Mouse (Mus musculus): Measurements from ENCODE around the gene Gm10644.

Gene Gm10644

DNA sequence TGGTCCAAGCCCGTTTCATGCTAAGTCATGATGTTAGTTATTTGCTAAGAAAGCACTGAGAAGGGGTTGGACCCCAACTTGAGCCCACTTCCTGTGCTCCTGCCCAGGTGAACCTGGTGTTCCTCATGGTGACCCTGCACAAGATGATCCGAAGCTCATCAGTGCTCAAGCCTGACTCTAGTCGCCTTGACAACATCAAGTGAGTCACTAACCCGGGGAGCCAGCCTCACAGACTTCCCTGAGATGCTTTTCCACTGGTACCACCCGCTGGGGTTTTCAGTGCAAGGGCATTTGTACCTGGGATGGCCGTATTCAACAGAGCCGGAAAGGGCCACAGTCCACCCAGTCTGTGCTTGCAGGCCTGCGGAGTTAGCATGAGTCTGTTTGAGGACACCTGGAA is 19.6 kb downstream of the Gm10644 start:
- DNase-seq (ENCODE audit: low spot score in 2 of 2) = peak in 1 of 2 experiments; percentile 54

DNA sequence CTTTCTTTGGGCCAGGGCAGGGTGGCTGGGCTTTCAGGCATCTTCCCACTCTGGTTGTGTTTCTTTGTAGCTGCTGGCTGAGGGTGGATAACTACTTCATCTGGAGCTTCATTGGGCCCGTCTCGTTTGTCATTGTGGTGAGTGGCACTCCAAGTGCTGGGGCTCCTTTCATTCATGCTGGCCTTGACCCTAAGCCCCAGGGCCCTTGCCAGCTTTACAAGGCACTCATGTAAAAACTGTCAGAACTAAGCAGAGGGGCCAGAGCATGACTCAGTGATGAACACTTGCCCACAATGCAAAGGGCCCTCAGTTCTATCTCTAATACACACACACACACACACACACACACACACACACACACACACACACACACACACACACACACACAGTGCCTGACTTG is 20.0 kb downstream of the Gm10644 start:
- DNase-seq (ENCODE audit: low spot score in 2 of 2) = no peak

DNA sequence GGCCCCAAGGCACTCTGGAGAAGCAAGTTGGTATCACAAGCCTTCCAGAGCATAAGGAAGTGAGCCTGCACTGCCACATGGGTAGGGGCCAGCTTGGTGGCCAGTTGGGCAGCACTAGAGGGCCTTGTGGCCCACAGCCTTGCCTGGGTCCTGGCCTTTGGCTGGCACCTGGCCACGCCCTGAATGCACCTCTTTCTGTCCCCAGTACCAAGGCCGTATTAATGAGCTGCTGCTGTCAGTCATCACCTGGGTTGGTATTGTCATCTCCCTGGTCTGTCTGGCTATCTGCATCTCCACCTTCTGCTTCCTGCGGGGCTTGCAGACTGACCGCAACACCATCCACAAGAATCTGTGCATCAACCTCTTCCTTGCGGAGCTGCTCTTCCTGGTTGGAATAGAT is 20.8 kb downstream of the Gm10644 start:
- peak in 1 of 2 experiments; percentile 54 for DNase-seq (ENCODE audit: low spot score in 2 of 2)

DNA sequence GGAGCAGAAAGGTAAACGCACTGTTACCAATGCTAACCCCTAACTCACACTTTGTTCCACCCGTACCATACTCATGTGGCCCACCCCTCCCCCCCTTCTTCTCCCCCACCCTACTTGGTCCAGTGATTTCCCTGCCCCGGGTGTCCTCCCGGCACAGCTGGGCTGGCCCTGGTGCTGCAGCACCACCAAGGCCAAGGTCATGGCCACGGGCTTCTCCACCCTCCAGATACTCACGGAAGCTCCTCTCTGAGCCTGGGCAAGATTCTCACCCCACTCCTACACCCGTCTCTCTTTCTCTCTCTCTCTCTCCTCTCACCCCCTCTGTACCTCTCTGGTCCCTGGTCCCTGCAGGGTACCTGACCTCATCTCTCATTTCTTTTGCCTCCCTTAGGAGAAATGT is 28.7 kb downstream of the Gm10644 start:
- no peak for DNase-seq (ENCODE audit: low spot score in 2 of 2)

DNA sequence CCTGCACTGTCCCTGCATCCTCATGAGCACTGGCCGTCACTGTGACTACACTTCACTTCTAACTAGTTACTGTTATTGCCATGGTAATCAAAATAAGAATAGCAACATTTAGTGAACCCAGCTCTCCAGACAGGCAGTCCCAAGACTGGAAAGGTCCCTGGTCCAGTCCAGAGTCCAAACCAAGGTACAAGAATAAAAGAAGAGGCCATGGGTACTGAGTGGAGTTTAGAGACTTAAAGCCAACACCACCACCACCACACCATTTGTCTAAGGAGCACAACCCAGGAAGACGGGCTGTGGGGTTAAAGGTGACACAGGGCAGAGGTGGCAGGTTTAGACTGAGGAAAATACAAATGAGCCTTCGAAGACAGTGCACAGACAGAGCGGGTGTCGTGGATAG is 30.4 kb downstream of the Gm10644 start:
- no peak for DNase-seq (ENCODE audit: low spot score in 2 of 2)

DNA sequence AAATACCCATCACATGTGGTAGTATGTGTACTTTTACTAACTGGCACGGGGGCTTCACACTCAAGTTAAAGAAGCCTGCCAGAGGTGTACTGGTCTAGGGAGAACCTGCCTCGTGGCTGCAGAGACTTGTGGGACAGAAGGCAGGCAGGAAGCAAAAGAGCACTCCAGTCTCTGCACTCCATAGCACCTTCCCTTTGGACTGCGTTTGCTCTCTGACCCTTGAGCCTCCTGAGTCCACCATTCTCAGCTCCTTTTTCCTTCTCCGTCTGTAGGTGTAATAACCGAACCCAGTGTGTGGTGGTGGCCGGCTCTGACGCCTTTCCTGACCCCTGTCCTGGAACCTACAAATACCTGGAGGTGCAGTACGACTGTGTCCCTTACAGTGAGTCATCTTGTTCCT is 32.3 kb downstream of the Gm10644 start:
- DNase-seq (ENCODE audit: low spot score in 2 of 2) = no peak

DNA sequence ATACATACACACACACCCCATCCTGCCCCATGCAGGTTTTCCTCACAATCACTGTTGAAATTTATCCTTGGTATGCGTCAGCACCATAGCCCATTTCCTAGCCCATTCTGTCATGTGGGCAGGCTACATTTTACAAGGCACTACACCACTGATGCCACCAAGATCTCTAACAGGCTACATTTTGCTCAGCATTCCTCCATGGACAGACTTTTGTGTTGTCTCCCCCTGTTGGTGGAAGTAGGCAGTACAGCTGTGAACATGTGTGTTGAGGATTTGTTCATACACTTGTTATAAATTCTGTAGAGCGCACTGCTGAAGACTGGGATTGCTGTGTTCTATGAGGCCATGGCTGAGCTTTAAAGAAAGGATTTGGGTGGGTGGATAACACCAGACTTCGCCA is 33.4 kb downstream of the Gm10644 start:
- peak; percentile 64 to 88 for DNase-seq (ENCODE audit: low spot score in 2 of 2)

DNA sequence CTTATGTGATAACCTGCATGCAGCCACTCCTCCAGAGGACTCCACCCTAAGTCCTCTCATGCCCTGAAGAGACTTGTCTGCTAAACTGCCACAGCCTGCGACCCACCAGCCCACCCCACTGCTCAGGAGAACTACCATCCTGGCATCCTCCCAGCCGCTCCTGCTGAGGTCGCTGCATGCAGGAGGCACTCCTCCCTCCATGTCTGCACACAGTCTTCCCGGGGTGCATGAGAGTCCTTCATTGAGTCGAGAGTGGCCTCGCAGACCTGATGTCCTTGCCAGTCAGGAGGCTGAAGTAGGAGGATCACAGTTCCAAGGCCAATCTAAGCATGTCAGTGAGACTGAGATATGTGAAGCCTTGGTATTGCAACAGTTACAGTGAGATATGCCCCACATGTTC is 37.4 kb downstream of the Gm10644 start:
- DNase-seq (ENCODE audit: low spot score in 2 of 2) = no peak

DNA sequence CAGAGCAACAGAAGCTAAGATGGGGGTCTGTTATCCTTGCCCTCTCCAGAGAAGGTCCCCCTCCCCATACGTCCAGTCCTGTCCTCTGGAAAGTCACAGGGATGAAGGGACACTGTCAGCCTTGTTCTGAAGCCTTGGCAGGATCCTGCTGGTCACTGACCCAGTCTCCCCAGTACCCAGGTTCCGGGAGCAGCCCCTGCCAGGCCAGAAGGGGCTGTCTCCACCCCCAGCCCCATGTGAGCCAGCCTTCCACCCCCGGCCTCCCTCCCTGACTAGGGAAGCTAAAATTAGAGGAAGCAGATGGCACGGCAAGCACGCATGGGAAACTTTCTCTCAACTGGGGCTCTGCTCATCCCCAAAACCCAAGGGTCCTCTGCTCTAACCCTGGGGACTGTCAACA is 39.0 kb downstream of the Gm10644 start:
- DNase-seq (ENCODE audit: low spot score in 2 of 2) = no peak

DNA sequence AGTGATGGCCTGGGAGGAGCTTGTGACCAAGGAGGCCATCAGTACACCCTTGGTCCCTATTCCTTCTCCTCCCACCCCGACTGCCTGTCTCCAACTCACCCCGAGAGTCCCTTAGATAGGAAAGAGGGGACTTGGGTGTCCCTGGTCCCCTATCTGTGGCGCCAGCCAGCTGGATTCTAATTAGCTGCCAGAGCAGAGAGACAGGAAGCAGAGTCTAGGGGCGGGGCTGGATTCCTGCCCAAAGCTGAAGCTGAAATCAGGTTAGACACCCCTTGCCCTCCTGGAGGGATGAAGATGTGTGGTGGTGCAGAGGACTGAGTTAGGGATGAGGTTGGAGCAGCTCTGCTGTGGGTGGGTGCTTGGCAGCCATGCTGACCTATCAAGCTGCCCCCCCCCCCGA is 40.1 kb downstream of the Gm10644 start:
- no peak for DNase-seq (ENCODE audit: low spot score in 2 of 2)

DNA sequence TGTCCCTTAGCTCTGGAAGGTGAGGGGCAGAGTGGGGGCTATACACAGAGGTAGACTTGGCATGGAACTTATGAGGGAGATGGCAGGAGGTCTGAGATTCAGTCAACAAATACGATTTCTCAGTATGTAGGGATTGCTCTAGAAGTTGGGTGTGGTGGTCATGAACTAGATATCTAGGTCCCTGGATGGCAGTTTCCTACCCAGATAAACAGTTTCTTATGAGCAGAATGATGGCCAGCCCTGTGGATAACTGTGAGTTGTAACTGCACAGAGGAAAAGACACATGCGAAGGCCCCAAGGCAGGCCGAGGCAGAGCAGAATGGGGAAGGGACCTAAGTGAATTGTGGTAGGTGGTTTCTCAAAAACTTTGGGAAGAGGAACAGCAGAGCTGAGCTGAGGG is 40.8 kb downstream of the Gm10644 start:
- DNase-seq (ENCODE audit: low spot score in 2 of 2) = no peak

DNA sequence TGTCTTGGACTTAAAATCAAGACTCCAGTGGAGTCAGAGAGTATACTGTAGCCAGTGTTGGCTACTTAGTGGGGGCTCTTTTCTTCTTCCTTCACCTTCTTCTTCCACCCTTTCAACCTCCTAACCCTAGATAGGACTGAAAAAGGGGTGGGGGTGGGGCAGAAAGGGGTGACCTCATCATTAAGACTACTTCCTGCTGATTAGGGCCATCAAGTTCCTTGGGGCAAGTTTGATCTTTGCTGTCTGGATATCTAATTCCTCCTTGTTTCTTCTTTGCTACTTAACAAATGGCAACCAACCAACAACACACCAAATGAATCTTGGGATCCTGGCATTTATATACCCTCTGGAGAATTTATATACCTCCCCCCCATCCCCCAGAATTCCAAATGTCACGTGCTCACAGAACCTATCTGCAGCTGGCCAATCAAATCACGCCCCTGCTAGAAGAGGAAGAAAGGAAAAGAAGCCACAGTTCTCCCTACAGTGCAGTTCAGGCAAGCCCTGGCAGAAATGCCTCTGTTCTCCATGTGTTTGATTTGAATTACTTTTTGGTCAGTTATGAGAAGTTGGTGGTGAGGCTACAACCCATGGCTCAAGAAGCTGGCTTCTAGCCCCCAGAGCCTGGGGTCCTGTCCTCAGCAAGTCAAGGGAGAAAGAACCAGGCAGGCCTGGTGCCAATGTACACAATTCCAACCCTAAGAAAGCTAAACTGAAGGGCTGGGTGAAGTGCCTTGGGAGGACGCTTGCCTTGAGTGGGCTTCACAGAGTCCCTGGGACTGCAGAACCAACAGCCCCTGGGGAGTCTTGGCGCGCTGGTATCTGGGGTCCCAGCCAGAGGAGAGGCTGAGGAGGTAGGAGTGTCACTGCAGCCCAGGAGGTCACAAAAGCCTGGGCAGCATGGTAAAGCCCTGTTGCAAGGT is 42.9 kb downstream of the Gm10644 start:
- no peak for DNase-seq (ENCODE audit: low spot score in 2 of 2)

DNA sequence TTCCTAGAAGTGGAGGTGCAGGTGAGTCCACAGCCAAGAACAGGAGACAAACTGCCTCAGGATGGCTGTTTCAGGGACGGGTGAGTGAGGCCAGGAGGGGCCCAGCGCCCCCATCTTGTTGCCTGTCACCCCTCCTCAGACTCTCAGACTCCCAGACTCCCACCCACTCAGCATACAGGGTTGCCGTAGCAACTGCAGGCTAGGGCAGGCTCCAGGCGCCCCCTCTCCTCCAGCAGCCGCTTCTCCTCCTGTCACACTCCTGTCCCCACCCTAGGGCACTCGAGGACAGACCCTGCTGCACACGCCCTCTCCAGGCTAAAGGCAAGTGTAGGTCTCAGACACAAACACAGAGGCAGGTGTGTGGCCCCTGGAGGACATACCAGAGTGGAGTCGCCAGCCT is 45.7 kb downstream of the Gm10644 start:
- no peak for DNase-seq (ENCODE audit: low spot score in 2 of 2)

DNA sequence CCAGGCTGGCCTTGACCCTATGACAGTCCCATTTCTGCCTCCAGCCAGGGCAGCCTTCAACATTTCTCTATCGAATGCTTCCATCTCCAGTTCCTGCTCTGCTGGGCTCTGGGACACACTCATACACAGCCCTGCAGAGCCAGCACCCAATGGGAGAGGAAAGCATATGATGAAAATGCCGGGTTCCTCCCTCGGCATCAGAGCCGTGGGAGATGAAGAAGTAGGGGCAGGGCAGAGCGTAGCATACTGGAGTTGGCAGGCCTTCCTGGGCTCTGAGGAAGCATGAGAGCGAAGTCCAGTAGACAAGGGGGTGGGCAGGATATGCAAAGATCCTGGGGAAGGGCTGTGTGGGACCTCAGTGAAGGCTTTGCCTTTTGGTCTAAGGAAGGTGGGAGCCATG is 46.4 kb downstream of the Gm10644 start:
- DNase-seq (ENCODE audit: low spot score in 2 of 2) = no peak

DNA sequence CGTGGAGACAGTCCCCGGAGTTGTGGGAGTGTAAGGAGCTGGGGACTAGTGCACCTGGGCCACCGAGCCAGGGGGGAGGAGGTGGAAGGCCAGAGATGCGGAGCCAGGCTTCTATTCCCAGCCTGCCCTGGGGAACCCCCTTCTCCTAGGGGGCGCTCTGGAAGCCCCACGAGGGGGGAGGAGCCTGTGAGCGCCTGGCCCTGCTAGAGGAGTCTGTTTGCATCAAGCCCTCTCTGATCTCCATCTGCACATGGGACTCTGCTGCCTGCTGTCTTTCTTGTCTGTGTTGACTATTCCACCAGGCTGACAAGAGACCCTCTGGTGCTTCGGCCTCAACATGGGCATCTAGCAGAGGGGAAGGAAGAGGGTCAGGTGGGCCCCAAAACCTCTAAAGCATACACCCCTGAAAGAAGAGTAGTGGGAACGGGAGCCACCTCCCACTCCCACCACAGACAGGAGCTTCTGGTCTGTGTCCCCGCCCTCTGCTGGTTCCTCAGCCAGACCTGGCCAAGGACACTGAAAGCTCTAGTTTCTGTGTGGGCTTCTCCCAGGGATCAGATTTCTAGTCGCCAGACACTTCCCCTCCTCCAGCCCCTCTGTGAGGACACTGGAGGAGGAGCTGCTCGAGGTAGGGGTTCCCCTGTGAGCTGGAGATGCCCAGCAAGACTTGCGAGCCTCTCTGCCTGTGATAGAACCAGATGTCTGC is 51.9 kb downstream of the Gm10644 start:
- no peak for DNase-seq (ENCODE audit: low spot score in 2 of 2)

DNA sequence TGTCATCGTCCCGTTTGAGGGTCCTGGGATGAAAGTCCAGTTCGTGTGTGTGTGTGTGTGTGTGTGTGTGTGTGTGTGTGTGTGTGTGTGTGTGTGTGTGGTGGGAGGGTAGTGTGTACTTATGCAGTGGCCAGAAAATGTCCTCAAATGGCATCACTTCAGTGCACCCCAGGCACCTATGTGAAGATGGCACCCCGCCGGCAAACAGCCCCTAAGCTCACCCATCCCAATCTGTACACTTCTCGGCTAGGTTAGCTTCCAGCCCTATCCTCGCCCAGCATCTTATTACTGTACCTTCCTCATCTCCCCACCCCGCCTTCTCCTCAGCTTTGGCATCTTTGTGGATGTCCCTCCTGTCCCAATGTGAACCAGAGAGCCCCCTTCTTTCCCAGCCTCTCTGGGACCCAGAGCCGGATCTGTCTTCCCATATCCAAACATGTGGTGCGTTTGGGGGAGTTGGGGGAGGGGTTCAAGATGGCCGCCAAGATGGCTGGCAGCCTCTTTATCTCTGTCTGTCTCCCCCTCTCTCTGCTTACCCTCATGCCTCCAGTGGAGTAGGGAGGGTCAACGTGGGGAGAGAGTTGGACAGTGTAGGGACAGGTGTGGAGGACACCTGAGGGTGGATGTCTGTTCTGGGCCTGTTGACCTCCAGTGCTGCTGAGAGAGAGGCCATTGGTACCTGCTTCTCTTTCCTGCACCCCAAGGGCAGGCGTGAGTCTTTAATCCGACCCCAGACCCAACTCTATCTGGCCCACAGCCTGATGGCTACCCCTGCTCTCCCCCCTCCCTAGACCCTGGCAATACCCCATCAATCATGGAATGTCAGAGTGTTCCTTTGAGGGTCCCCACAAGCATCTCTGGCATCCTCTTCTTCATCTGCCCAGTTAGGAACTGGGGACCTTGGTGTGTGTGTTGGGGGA is 53.2 kb downstream of the Gm10644 start:
- no peak for DNase-seq (ENCODE audit: low spot score in 2 of 2)

DNA sequence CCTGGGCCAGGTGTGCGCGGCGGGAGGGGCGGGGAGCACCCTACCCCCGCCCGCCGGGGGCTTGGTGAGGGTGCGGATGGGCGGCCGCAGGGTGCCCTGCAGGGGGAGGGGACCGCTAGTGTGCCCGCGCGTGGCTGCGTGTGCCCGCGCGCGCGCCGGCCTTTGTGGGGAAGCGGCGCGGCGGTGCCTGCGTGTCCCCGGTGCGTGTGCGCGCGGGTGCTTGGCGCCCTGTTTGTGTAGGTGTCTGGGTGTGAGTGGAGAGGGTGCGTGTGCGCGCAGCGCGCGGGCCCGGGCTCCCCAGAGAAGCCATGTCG is 54.1 kb downstream of the Gm10644 start:
- no peak for DNase-seq (ENCODE audit: low spot score in 2 of 2)

DNA sequence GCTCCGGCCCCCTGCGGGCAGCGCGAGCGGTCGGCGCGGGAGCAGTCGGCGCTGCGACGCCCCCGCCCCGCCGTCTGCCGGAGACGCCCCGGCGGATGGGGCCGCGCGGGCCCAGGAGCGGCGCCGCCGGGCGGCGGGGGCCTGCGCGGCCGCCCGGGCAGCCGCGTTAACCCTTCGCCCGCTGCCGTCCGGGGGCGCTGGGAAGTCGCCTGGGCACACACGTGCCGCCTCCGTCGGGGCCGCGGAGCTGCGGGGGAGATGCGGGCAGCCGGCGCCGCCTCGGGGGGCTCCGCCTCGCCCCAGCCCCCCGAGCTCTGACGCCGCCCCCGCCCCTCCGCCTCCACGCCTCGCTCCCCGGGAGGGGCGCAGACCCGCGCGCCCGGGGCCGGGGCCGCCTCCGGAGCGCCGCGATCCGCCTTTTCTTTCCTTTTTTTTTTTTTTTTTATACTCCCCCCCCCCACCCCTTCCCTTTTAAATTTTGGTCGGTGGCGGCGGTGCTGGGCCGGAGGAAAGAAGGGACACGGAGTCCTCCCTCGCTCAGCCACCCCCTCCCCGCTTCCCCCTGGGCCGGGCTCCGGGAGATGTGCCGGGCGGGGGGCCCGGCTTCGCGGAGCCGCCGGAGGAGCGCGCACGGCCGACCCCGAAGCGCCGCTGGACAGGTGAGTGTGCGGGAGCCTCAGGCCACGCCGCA is 54.6 kb downstream of the Gm10644 start:
- DNase-seq (ENCODE audit: low spot score in 2 of 2) = no peak

DNA sequence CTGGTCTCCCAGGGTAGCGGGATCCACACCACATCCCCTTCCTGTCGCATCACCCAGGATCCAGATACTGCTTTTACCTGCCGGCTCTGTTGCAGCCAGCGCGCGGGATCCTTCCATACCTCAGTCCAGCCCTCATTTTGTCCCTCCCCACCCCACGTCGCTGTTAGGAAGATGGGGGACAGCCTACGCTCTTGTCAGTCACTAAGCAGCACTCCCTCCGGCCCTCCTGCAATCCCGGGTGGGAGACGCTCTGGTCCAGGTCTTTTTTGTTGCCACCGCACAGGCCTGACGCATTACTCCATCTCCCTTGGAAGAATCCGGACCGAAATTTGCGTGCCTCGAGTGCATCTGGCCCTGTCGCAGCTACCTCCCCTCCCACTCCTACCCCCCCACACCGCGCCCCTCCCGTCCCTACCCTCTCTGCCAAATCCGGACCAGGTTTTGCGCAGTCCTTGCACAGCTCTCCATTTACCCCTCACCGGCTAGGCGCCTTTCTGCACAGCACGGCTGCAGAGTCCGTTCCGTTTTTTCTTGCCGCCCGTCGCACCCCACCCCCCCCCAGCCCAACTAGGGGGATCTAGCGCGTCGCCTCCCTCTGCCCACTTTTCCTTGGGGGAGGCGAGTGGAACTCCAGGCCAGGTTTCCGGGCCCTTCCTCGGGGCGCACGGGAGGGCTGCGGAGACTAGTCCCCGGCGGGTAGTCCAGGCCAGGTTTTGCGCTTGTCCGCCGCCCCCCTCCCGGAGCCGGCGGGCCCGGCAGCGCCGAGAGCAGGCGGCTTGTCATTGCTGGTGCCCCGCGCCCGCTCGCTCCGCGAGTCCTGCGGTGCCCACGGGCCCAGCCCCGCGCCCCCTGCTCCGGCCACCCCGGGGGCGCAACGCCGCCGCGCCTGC is 55.4 kb downstream of the Gm10644 start, which contains the start of gene Adgrl1:
Gene Adgrl1 (plus strand): TSS at position 743 of the 890 bp plus-strand sequence.
- peak; percentile 77 to 88 for DNase-seq (ENCODE audit: low spot score in 2 of 2)

DNA sequence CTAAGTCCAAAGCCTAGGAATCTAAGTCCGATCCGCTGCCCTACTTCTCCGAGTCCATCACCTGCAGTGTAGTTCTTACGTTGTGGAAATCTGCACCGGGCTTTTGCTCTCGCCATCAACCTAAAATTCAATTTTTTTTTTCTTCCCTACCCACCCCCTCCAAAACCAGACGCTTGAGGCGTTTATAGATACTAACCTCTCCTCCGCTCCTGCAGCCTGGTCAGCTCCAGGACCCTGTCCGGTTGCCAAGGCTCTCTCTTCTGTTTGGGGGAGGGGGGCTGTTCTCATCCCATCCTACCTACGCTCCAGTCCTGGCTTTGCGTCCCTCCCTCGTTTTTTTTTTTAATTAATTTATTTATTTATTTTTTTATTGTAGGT is 56.0 kb downstream of the Gm10644 start:
- DNase-seq (ENCODE audit: low spot score in 2 of 2) = no peak

DNA sequence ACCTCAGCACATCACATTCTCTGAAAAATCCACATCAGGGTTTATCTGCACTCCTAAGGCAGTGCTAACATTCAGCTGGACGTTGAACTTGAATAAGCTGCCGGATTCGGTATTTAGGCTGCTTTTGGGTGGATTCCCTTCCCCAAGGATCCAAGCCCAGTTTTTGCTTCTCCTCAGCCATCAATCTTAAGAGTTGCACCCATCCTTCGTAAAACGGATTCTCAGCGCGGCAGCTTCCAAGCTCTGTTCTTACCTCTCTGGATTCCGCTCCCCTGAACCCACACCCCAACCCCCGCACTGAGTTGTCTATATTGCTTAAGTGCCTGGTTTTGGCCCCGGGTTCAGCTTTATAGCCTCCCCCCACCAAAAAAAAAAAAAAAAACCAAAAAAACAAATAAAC is 56.5 kb downstream of the Gm10644 start:
- no peak for DNase-seq (ENCODE audit: low spot score in 2 of 2)

Measured in spleen, postnatal 4 days (tissue).